Mouse (Mus musculus) 3134 (cell line): ENCODE measurements around the gene Gpr161.

Experiments
- DNase-seq: peaks from one replicate; pipeline ENCODE4 v3.0.0-alpha.2; 2011; ENCODE audit warnings: low spot score; ENCODE audit not compliant: insufficient read length; ENCODE audit errors: extremely low read depth

Gpr161 gene

GRCm38 (mm10) chr1:165295489-165295888 lies at the start of gene Gpr161:
Gene Gpr161, plus strand, starts transcription at chr1:165295789.
- no peak for DNase-seq

DNA sequence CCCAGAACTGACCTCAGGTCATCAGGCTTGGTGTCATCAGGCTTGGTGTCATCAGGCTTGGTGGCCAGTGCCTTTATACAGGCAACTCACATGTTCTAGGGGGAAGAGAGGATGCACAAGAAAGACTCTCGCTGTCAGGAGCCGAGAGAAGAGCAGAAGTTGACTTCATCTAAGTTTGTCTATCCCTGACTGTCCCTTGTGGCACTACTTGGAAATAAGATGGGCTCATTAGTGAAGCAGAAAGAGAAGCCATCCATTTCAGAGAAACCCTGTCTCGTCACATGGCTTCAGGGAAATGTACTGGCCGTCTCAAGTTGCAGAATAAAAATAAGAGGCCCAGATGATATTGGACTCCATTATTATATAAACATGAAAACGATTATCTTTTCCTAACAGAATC lies 49.0 kb upstream of the Gpr161 start:
- DNase-seq: no peak

- DNase-seq: peak; percentile 28
Measured at GRCm38 (mm10) chr1:165247085-165247484, 48.5 kb upstream of the Gpr161 start.

GRCm38 (mm10) chr1:165247788-165248187 lies 47.8 kb upstream of the Gpr161 start:
- DNase-seq: no peak

DNA sequence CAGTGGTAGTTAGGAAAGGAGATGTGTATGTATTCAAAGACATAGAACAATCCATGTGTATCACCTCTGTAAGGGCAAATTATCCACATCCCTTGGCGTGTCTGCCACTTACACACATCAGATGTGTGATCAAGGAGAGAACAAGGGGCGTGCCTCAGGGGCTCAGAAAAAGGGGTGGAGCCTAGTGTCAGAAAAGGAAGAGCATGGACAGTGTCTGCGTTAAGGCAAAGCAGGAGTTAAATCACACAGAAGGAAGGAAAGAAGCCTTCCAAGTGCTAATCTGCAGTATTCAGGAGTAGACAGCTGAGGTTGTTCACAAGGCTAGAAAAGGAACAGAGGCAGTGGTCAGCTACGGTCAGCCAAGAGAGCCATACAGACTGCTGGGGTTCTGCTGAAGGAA lies 46.7 kb upstream of the Gpr161 start:
- no peak for DNase-seq

DNA sequence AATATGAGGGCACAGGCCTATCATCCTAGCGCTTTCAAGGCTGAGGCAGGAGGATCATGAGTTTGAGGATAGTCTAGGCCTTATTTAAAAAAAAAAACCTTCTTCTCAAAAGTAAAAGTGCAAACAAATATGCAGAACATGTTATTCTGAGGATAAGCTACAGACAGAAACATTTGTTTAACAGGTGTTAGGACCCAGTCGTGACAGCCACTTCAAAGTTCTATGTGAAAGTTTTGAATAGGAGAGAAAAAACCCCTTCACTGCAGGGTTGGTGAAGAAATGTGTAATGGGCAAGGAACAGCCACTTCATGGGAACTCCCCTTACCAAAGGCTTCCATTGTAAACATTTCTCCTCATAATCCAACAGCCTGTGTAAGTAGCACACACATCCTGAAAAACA lies 45.0 kb upstream of the Gpr161 start:
- no peak for DNase-seq

- peak; percentile 25 for DNase-seq
Measured at GRCm38 (mm10) chr1:165252027-165252671, 43.4 kb upstream of the Gpr161 start.

DNA sequence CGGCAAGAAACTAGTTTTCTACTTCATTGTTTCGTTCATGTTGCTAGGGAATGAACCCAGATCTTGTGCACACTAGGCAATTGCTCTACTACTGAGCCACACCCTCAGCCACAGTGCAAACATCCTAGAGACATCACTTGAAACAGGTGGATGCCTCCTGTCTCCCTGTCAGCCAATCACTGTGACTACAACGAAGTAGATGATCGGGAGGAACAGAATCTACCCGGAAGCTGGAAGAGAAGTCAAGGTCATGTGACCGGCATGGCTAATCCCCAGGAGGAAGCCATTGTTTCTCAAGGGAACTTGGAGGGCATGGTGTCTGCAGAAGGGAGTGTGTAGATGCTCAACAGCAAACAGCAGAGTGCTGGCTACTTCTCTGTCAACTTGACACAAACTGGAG lies 20.6 kb upstream of the Gpr161 start:
- no peak for DNase-seq

GRCm38 (mm10) chr1:165280741-165281140 lies 14.8 kb upstream of the Gpr161 start:
- DNase-seq: no peak

- no peak for DNase-seq
Measured at GRCm38 (mm10) chr1:165281351-165282221, 14.0 kb upstream of the Gpr161 start.

DNA sequence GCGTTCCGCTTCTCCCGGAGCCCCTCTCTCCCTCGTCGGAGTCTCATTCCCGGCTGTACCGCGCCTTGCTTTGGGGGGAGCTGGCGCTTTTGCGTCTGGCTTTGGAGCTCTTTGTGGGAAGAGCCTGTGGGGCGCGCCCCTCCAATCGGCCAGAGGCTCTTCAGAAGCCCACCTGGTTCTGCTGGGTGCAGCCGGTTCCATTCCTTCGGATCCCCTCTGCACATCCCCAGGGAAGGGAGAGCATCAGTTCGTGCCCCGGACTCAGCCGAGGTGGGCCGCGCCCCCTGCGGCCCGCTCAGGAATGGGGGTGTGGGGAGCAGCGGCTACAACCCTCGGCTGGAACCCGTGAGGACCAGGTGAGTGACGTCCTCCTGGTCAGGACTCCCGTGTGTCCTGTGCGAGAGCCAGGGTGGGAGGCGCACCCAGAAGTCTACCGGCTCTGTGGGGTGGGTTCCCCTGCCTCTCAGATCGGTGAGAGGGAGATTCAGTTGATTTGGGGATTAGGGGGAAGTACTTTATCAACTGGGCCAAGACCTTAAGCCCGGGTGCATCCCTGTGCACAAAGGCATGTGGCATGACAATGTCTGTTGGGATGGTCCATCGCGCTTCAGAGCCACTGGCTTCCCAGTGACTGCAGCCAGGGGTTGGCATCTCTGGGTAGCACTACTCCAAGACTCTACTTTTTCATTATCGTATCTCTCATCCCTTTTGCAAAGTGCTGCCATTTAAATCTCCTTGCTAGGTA lies 13.2 kb upstream of the Gpr161 start:
- no peak for DNase-seq

GRCm38 (mm10) chr1:165282967-165283345 lies 12.6 kb upstream of the Gpr161 start:
- no peak for DNase-seq

DNA sequence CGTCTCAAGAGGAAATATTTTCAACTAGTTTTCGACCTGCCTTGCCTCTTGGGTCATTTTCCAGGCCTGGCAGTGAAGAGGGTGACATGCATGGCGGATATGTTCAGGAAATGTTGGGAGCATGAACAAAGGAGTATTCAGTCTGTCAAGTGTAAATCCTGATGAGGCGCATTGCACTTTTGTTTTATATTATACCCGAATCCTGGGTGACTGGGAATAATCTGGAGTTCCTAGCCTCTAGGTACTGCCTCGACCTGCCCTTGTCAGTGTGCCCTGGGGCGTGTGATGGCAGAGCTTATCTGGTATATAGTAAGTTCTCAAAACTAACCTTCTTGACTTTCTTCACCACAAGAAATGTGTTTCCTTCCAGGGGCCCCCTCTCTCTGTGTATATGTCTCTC lies 11.5 kb upstream of the Gpr161 start:
- no peak for DNase-seq

- DNase-seq: no peak
Measured at GRCm38 (mm10) chr1:165288165-165288564, 7.4 kb upstream of the Gpr161 start.

GRCm38 (mm10) chr1:165289831-165290230 lies 5.8 kb upstream of the Gpr161 start:
- DNase-seq: no peak

DNA sequence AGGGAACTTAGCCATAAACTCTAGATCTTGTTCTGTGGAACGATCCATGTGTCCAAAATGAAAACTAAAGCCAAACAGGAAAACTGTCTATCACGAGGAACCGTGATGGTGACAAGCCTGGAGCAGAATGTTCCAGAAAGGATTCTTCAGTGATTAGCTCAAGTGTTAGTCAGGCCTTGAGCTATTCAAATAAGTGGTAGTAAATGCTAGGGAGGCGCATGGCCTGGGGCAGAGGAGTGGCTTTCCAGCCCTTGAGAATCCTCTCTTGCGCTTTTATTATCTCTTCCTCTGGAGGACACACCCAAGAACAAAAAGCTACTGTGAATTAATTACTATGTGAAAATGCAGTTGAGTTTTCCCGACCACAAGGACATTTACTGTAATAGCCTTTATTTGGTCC lies 4.0 kb upstream of the Gpr161 start:
- DNase-seq: no peak

GRCm38 (mm10) chr1:165301108-165301507 lies 5.5 kb downstream of the Gpr161 start:
- DNase-seq: no peak

GRCm38 (mm10) chr1:165301567-165301966 lies 6.0 kb downstream of the Gpr161 start:
- no peak for DNase-seq

- DNase-seq: no peak
Measured at GRCm38 (mm10) chr1:165302455-165303208, 7.0 kb downstream of the Gpr161 start.

- DNase-seq: no peak
Measured at GRCm38 (mm10) chr1:165303209-165303608, 7.6 kb downstream of the Gpr161 start.

DNA sequence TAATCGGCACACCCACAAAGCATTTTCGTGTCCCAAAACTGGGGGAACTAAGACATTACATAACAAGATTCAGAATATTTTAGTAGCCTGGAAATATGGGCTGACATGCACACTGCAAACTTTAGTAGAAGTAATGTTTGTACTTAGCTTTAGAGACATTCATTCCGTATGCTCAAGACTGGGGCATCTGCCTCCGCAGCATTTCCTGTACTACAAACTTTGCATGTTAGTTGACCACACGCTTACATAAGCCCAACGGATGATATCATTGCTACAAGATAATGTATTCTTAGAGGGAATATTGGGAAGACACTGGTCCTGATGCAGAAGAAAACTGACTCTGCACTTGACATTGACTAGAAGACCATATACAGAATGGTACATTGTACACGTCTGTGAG lies 8.8 kb downstream of the Gpr161 start:
- DNase-seq: no peak
